Mouse (Mus musculus) liver, embryonic 11.5 days (tissue): Measurements from ENCODE around the gene Tmem186. TPM values are rescaled to one million over a fixed set of nuclear protein-coding genes. Genes with fewer than 3 reads are reported as not detected.

Experiments used
- ATAC-seq: fragments of 200-750 bp; cut with Nextera tagmentation; replicated peaks from 2 replicates; pipeline ENCODE4 v1.8.0; 2017; ENCODE audit warnings: moderate number of reproducible peaks, mild to moderate bottlenecking, moderate TSS enrichment, moderate library complexity; ENCODE audit not compliant: low FRiP score
- DNase-seq: peaks from one replicate; pipeline ENCODE4 v3.0.0-alpha.2; 2017; ENCODE audit warnings: low spot score
- H3K27ac ChIP-seq: fragments of 300-500 bp; sonication (generic); 2 replicates; pipeline ENCODE4 v1.5.1; 2014; ENCODE audit warnings: mild to moderate bottlenecking, low read depth, low read length, control low read depth
- H3K27me3 ChIP-seq: fragments of 300-500 bp; sonication (generic); replicated peaks from 2 replicates; pipeline ENCODE4 v1.6.1; 2014; ENCODE audit warnings: low read length, mixed read lengths; ENCODE audit not compliant: control insufficient read depth, insufficient read depth
- H3K36me3 ChIP-seq: fragments of 300-500 bp; sonication (generic); 2 replicates; pipeline ENCODE4 v1.6.1; 2014; ENCODE audit warnings: mild to moderate bottlenecking, low read length, moderate library complexity, mixed read lengths; ENCODE audit not compliant: control insufficient read depth, insufficient read depth
- H3K4me1 ChIP-seq: fragments of 300-500 bp; sonication (generic); replicated peaks from 2 replicates; pipeline ENCODE4 v1.6.1; 2014; ENCODE audit warnings: low read length, mixed read lengths; ENCODE audit not compliant: control insufficient read depth, insufficient read depth
- H3K4me2 ChIP-seq: fragments of 300-500 bp; sonication (generic); 2 replicates; pipeline ENCODE4 v1.6.1; 2014; ENCODE audit warnings: mild to moderate bottlenecking, control low read depth, moderate library complexity
- H3K4me3 ChIP-seq: fragments of 300-500 bp; sonication (generic); 2 replicates; pipeline ENCODE4 v1.5.1; 2014; ENCODE audit warnings: low read depth, low read length, control low read depth
- H3K9ac ChIP-seq: fragments of 300-500 bp; sonication (generic); 2 replicates; pipeline ENCODE4 v1.6.1; 2014; ENCODE audit warnings: low read depth, low read length, control low read depth
- H3K9me3 ChIP-seq: fragments of 300-500 bp; sonication (generic); 2 replicates; pipeline ENCODE4 v1.6.1; 2016; ENCODE audit warnings: low read length, inconsistent platforms, mixed read lengths; ENCODE audit not compliant: control insufficient read depth
- WGBS: fragments of 180-500 bp; shearing (Covaris S2); extraction: QIAGEN DNeasy Blood & Tissue Kit; methylation state at CpG from one replicate; pipeline ENCODE4 v1.1.7; 2014; 5-methylcytosine and 5-hydroxymethylcytosine counted together
- polyA plus RNA-seq: library from polyadenylated mRNA; unstranded; fragments of >200 nt; fragmentation: Nextera tagmentation; extraction: Ambion mirVana; gene quantifications from 2 replicates; pipeline ENCODE4 v1.2.1, GENCODE M21; 2014

Tmem186 gene
- polyA plus RNA-seq, 1 experiment from 2014 or later: 16.4 TPM

GRCm38 (mm10) chr16:8663022-8663421, 25.5 kb upstream of the Tmem186 start:
- WGBS: 53% methylated on average over 2 of the region's 2 CpGs
- Histone ChIP-seq H3K27ac (no peak overlapping the region), H3K4me1 (peaks cover 20% of the 10 kb centered on the region), H3K4me3 (no peak overlapping the region), H3K27me3 (no peaks in the 10 kb centered on the region), H3K4me2 (no peak overlapping the region), H3K9me3 (no peaks in the 10 kb centered on the region), H3K9ac (no peak overlapping the region), H3K36me3 (peaks cover 12% of the 10 kb centered on the region)
- DNase-seq (no peak), ATAC-seq (no peak)

GRCm38 (mm10) chr16:8658764-8659163, 21.3 kb upstream of the Tmem186 start:
- no peak overlapping the region for H3K9ac ChIP-seq
- ATAC-seq: no peak
- 90% methylated on average over 4 of the region's 4 CpGs for WGBS
- no peak overlapping the region for H3K4me3 ChIP-seq
- DNase-seq: no peak
- H3K27ac ChIP-seq: no peak overlapping the region
- H3K4me1 ChIP-seq: no peaks in the 10 kb centered on the region; the same call in none of the 2 replicates
- no peak overlapping the region for H3K4me2 ChIP-seq
- H3K36me3 ChIP-seq: peaks cover 21% of the 10 kb centered on the region
- no peaks in the 10 kb centered on the region for H3K9me3 ChIP-seq
- no peaks in the 10 kb centered on the region for H3K27me3 ChIP-seq

- Histone ChIP-seq H3K27ac (no peak overlapping the region), H3K4me3 (no peak overlapping the region), H3K4me2 (no peak overlapping the region), H3K9me3 (no peaks in the 10 kb centered on the region), H3K9ac (no peak overlapping the region), H3K4me1 (no peaks in the 10 kb centered on the region; the same call in none of the 2 replicates), H3K36me3 (peaks cover 19% of the 10 kb centered on the region), H3K27me3 (no peaks in the 10 kb centered on the region)
- ATAC-seq: no peak
- WGBS: 82% methylated on average over 4 of the region's 4 CpGs
- DNase-seq: no peak
Measured at GRCm38 (mm10) chr16:8658349-8658748, 20.8 kb upstream of the Tmem186 start.

- H3K4me3 ChIP-seq: no peak overlapping the region
- DNase-seq (no peak), ATAC-seq (no peak)
- H3K36me3 ChIP-seq: peaks cover 32% of the 10 kb centered on the region
- no peak overlapping the region for H3K4me2 ChIP-seq
- H3K9ac ChIP-seq: no peak overlapping the region
- 61% methylated on average over 2 of the region's 2 CpGs for WGBS
- H3K27ac ChIP-seq: no peak overlapping the region
- H3K9me3 ChIP-seq: no peaks in the 10 kb centered on the region
- no peaks in the 10 kb centered on the region for H3K27me3 ChIP-seq
- no peaks in the 10 kb centered on the region; the same call in none of the 2 replicates for H3K4me1 ChIP-seq
Measured at GRCm38 (mm10) chr16:8656256-8656655, 18.7 kb upstream of the Tmem186 start.

- no peaks in the 10 kb centered on the region; the same call in none of the 2 replicates for H3K4me1 ChIP-seq
- H3K36me3 ChIP-seq: peaks cover 33% of the 10 kb centered on the region
- H3K4me3 ChIP-seq: no peak overlapping the region
- no peaks in the 10 kb centered on the region for H3K27me3 ChIP-seq
- H3K9ac ChIP-seq: no peak overlapping the region
- ATAC-seq: peak; percentile 29; the same call in 1 of the 2 replicates
- H3K27ac ChIP-seq: no peak overlapping the region
- 74% methylated on average over 9 of the region's 9 CpGs for WGBS
- H3K4me2 ChIP-seq: no peak overlapping the region
- H3K9me3 ChIP-seq: no peaks in the 10 kb centered on the region
- no peak for DNase-seq
Measured at GRCm38 (mm10) chr16:8655599-8655998, 18.1 kb upstream of the Tmem186 start.

- H3K4me3 ChIP-seq: no peak overlapping the region
- H3K36me3 ChIP-seq: peaks cover 33% of the 10 kb centered on the region
- H3K27me3 ChIP-seq: no peaks in the 10 kb centered on the region
- ATAC-seq (no peak), DNase-seq (no peak)
- H3K4me2 ChIP-seq: no peak overlapping the region
- no peaks in the 10 kb centered on the region for H3K9me3 ChIP-seq
- H3K9ac ChIP-seq: no peak overlapping the region
- H3K4me1 ChIP-seq: no peaks in the 10 kb centered on the region; the same call in none of the 2 replicates
- H3K27ac ChIP-seq: no peak overlapping the region
- 86% methylated on average over 6 of the region's 6 CpGs for WGBS
Measured at GRCm38 (mm10) chr16:8655108-8655507, 17.6 kb upstream of the Tmem186 start.

- ATAC-seq (no peak), DNase-seq (no peak)
- Histone ChIP-seq H3K4me2 (no peak overlapping the region), H3K9me3 (no peaks in the 10 kb centered on the region), H3K27ac (no peak overlapping the region), H3K4me1 (no peaks in the 10 kb centered on the region; the same call in none of the 2 replicates), H3K27me3 (no peaks in the 10 kb centered on the region), H3K36me3 (peaks cover 44% of the 10 kb centered on the region), H3K9ac (no peak overlapping the region), H3K4me3 (no peak overlapping the region)
- 89% methylated on average over 3 of the region's 3 CpGs for WGBS
Measured at GRCm38 (mm10) chr16:8650007-8650406, 12.5 kb upstream of the Tmem186 start.

GRCm38 (mm10) chr16:8645546-8645945, 8.0 kb upstream of the Tmem186 start:
- Histone ChIP-seq H3K4me1 (no peaks in the 10 kb centered on the region), H3K27me3 (no peaks in the 10 kb centered on the region), H3K4me3 (no peak overlapping the region), H3K27ac (no peak overlapping the region), H3K4me2 (no peak overlapping the region), H3K9ac (no peak overlapping the region), H3K9me3 (no peaks in the 10 kb centered on the region), H3K36me3 (peaks cover 35% of the 10 kb centered on the region)
- ATAC-seq: no peak
- no peak for DNase-seq
- 87% methylated on average over 6 of the region's 6 CpGs for WGBS

GRCm38 (mm10) chr16:8643855-8644254, 6.3 kb upstream of the Tmem186 start:
- H3K27me3 ChIP-seq: no peaks in the 10 kb centered on the region
- peaks cover 33% of the 10 kb centered on the region for H3K36me3 ChIP-seq
- H3K4me2 ChIP-seq: no peak overlapping the region
- DNase-seq (no peak), ATAC-seq (peak; percentile 74)
- 63% methylated on average over 2 of the region's 2 CpGs for WGBS
- no peak overlapping the region for H3K9ac ChIP-seq
- H3K4me3 ChIP-seq: no peak overlapping the region
- H3K9me3 ChIP-seq: no peaks in the 10 kb centered on the region
- no peak overlapping the region for H3K27ac ChIP-seq
- peaks cover 8% of the 10 kb centered on the region for H3K4me1 ChIP-seq
